Mouse (Mus musculus): ENCODE results near the gene AB124611.

GRCm38 (mm10) chr9:21588350-21588749 lies 62.4 kb downstream of the AB124611 start:
- TF ChIP-seq POLR2A (IDR thresholded peaks at IDR 0.05; ENCODE audit: low read depth, low read length): no peak
- no peak for TF ChIP-seq CTCF (IDR thresholded peaks at IDR 0.05; ENCODE audit: extremely low read depth, insufficient read depth, insufficient read length, insufficient replicate concordance)
